Mouse (Mus musculus) ES-E14 (cell line): ENCODE measurements at regions not wholly inside any gene's neighbourhood (a gene's known extent, or its start where the extent isn't known, plus 50 kb on each side); places are given as distances from the start of the nearest gene placed in this dataset.

Source experiments
- DNase-seq: peaks from one replicate; pipeline ENCODE4 v3.0.0-alpha.2; 2013; ENCODE audit warnings: low read depth, low spot score
- H3K27ac ChIP-seq: 2 replicates; pipeline ENCODE4 v1.5.1; 2012; ENCODE audit warnings: low read depth, mild to moderate bottlenecking, low read length, moderate library complexity, mixed read lengths; ENCODE audit not compliant: poor library complexity, insufficient read depth, severe bottlenecking
- H3K36me3 ChIP-seq: 2 replicates; pipeline ENCODE4 v1.6.1; 2012; ENCODE audit warnings: mild to moderate bottlenecking, low read length, moderate library complexity, mixed read lengths; ENCODE audit not compliant: control insufficient read depth, poor library complexity, insufficient read depth, severe bottlenecking
- H3K4me1 ChIP-seq, 2 experiments: fragments of 150-350 bp in 1 of 2; sonication (generic) in 1 of 2; 2 replicates each; pipeline ENCODE4 v1.6.1; 2012; ENCODE audit warnings: low read length in 2 of 2, mild to moderate bottlenecking in 1 of 2, mixed read lengths in 1 of 2; ENCODE audit not compliant: control insufficient read depth in 2 of 2, insufficient read depth in 2 of 2, poor library complexity in 1 of 2
- H3K4me3 ChIP-seq, 2 experiments: fragments of 150-350 bp in 1 of 2; sonication (generic) in 1 of 2; 2 replicates each; pipeline ENCODE4 v1.5.1; 2012; ENCODE audit warnings: low read length in 2 of 2, low read depth in 1 of 2, mild to moderate bottlenecking in 1 of 2, mixed read lengths in 1 of 2; ENCODE audit not compliant: insufficient read depth in 1 of 2, poor library complexity in 1 of 2, severe bottlenecking in 1 of 2
- H3K9ac ChIP-seq: 2 replicates; pipeline ENCODE4 v1.6.1; 2012; ENCODE audit warnings: low read depth, mild to moderate bottlenecking, low read length, mixed read lengths; ENCODE audit not compliant: poor library complexity, insufficient read depth, severe bottlenecking
- H3K9me3 ChIP-seq: fragments of 150-350 bp; sonication (generic); 2 replicates; pipeline ENCODE4 v1.6.1; 2012; ENCODE audit warnings: low read depth, mild to moderate bottlenecking, low read length; ENCODE audit not compliant: control insufficient read depth, insufficient read depth
- CHD2 ChIP-seq: IDR thresholded peaks from 2 replicates; pipeline ENCODE4 v1.6.1; 2014; ENCODE audit warnings: mild to moderate bottlenecking, low read depth, low read length, inconsistent platforms
- HCFC1 ChIP-seq: IDR thresholded peaks from 2 replicates; pipeline ENCODE4 v1.6.1; 2012; ENCODE audit warnings: low read length, inconsistent platforms, borderline replicate concordance; ENCODE audit not compliant: insufficient read depth
- MAFK ChIP-seq: IDR thresholded peaks from 2 replicates; pipeline ENCODE4 v1.6.1; 2014; ENCODE audit warnings: mild to moderate bottlenecking, low read depth, low read length, inconsistent platforms; ENCODE audit not compliant: insufficient read depth
- ZC3H11A ChIP-seq: IDR thresholded peaks from 2 replicates; pipeline ENCODE4 v1.6.1; 2012; ENCODE audit warnings: low read depth, mild to moderate bottlenecking, inconsistent platforms, low read length, borderline replicate concordance
- ZNF384 ChIP-seq: IDR thresholded peaks from 2 replicates; pipeline ENCODE4 v1.6.1; 2012; ENCODE audit warnings: low read depth, low read length, inconsistent platforms
- in situ Hi-C, 2 experiments: fragments of 600-800 bp; cut with MboI; formaldehyde crosslinking; loops; one replicate each; pipeline ENCODE4 v1.15.1; 2025; ENCODE audit warnings: low sequenced_read_pairs in 2 of 2, inconsistent platforms in 1 of 2; ENCODE audit not compliant: unreplicated experiment in 2 of 2

GRCm38 (mm10) chr1:92327141-92327540, 131.6 kb upstream of the Hdac4 start:
- DNase-seq = no peak
- no peak overlapping the region for H3K4me3 ChIP-seq
- in situ Hi-C loops = no loop called here

GRCm38 (mm10) chr1:92325281-92325680, 129.8 kb upstream of the Hdac4 start:
- no peaks in the 10 kb centered on the region for H3K9me3 ChIP-seq
- no peak for DNase-seq
- no peak overlapping the region for H3K9ac ChIP-seq
- in situ Hi-C loops = no loop called here
- H3K36me3 ChIP-seq = no peaks in the 10 kb centered on the region
- no peak for TF ChIP-seq ZNF384
- TF ChIP-seq MAFK = no peak
- TF ChIP-seq ZC3H11A = no peak
- no peak for TF ChIP-seq CHD2
- no peak for TF ChIP-seq HCFC1
- H3K4me1 ChIP-seq = peaks cover 0 to 11% of the 10 kb centered on the region in 2 experiments; a peak in 1 of 4 replicates
- H3K27ac ChIP-seq = no peak overlapping the region
- H3K4me3 ChIP-seq = no peak overlapping the region

More at GRCm38 (mm10) chr1:92327141-92327540, 131.6 kb upstream of the Hdac4 start:
- no peaks in the 10 kb centered on the region for H3K36me3 ChIP-seq
- no peak overlapping the region for H3K27ac ChIP-seq
- TF ChIP-seq MAFK (no peak), CHD2 (no peak), ZNF384 (no peak), ZC3H11A (no peak), HCFC1 (no peak)
- H3K4me1 ChIP-seq = peaks cover 0 to 11% of the 10 kb centered on the region in 2 experiments; a peak in 1 of 4 replicates
- no peaks in the 10 kb centered on the region for H3K9me3 ChIP-seq
- H3K9ac ChIP-seq = no peak overlapping the region

GRCm38 (mm10) chr1:92324091-92324950, 128.8 kb upstream of the Hdac4 start:
- H3K27ac ChIP-seq = no peak overlapping the region
- TF ChIP-seq ZC3H11A = no peak
- TF ChIP-seq MAFK = no peak
- TF ChIP-seq ZNF384 = no peak
- TF ChIP-seq CHD2 = no peak
- no peak for TF ChIP-seq HCFC1
- H3K4me3 ChIP-seq = no peak overlapping the region
- no peaks in the 10 kb centered on the region for H3K9me3 ChIP-seq
- no peaks in the 10 kb centered on the region for H3K36me3 ChIP-seq
- H3K4me1 ChIP-seq = peaks cover 0 to 11% of the 10 kb centered on the region in 2 experiments; a peak in 1 of 4 replicates
- DNase-seq = no peak
- H3K9ac ChIP-seq = no peak overlapping the region
- in situ Hi-C loops = no loop called here

- H3K36me3 ChIP-seq = no peaks in the 10 kb centered on the region
- no peaks in the 10 kb centered on the region for H3K9me3 ChIP-seq
- DNase-seq = no peak
- H3K27ac ChIP-seq = no peak overlapping the region
- no peak overlapping the region for H3K4me3 ChIP-seq
- TF ChIP-seq CHD2 = no peak
- no peak for TF ChIP-seq ZC3H11A
- TF ChIP-seq ZNF384 = no peak
- no peak for TF ChIP-seq MAFK
- TF ChIP-seq HCFC1 = no peak
- no peak overlapping the region for H3K9ac ChIP-seq
- peaks cover 0 to 20% of the 10 kb centered on the region in 2 experiments; a peak in 1 of 4 replicates for H3K4me1 ChIP-seq
- in situ Hi-C loops = no loop called here
Measured at GRCm38 (mm10) chr1:92317131-92317530, 121.6 kb upstream of the Hdac4 start.
